8 mouse cellular contexts compared by ENCODE assay signal in the genomic region with DNA sequence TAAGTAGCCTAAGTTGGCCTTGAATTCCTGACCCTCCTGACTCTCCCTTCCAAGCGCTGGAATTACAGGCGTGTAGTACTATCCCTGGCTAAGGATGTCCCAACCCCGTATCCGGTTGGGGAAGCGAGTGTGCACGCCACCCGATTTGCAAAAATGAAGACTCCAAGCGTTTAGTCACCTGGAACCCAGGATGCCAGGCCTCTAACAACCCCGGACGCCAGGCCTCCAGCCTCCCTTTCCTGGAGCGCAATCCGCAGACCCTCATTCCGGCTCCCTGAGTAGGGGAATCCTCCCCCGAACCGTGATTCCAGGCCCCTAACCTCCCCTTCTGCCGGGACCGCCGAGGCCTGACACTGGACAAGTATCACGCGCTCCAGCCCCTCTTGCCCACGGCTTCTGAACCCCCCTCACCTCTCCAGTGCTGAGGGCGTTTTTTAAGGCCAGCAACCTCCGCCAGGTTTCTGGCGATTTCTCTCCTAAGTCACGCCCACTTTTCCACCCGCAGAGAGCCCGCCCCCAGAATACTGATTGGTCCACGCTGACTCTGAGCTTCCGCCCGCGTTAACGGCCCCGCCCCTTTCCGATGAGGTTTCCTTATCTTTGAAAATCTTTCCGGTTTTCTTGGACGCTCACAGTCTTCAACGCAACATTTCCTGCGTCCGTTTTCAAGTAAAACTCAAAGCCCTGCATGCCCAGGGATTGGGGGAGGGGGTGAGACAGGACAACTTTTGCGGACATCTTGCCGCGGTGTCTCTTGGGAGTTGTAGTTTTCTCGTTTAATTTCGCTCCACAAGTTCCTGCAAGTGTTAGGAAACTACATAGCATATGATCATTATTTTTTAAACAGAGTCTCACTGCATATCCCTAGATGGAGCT. TPM values are rescaled to one million over a fixed set of nuclear protein-coding genes. Genes with fewer than 3 reads are reported as not detected.
DNase-seq lines count a peak whose midpoint lies in the region; ATAC-seq lines count a peak whose summit lies in the region.

Gene Nucb1 (minus strand): TSS at position 495 of the 876 bp plus-strand sequence.

- under 1% methylated on average over 44 of the region's 44 CpGs for WGBS in heart, embryonic 13.5 days
- WGBS in liver, embryonic 12.5 days (ENCODE audit: insufficient replicate concordance): under 1% methylated on average over 44 of the region's 44 CpGs
- WGBS in stomach, embryonic 15.5 days: under 1% methylated on average over 44 of the region's 44 CpGs

- peak within 1 kb of the TSS; percentile 96 for H3K4me2 ChIP-seq in heart, embryonic 13.5 days
- peak within 1 kb of the TSS; percentile 94 for H3K4me2 ChIP-seq in liver, embryonic 12.5 days
- peak within 1 kb of the TSS; percentile 98 for H3K4me2 ChIP-seq in stomach, embryonic 15.5 days

- DNase-seq in CD4-positive helper T cell, adult 2 months (ENCODE audit: low read depth, low spot score): peak; percentile 97
- peak; percentile 83 for DNase-seq in brain, embryonic 18.5 days (ENCODE audit: low read depth, low spot score)
- peak; percentile 96 for DNase-seq in kidney, postnatal 10 days
- peak; percentile 89 to 91 for DNase-seq in natural killer cell, adult 2 months (ENCODE audit: low spot score in 2 of 2)

- peaks cover 29% of the 10 kb centered on the region for H3K36me3 ChIP-seq in heart, embryonic 13.5 days
- H3K36me3 ChIP-seq in liver, embryonic 12.5 days: peaks cover 27% of the 10 kb centered on the region
- H3K36me3 ChIP-seq in stomach, embryonic 15.5 days: peaks cover 13% of the 10 kb centered on the region

- peak within 1 kb of the TSS; percentile 90 for H3K27ac ChIP-seq in heart, embryonic 13.5 days (replicated peaks)
- H3K27ac ChIP-seq in liver, embryonic 12.5 days: peak within 1 kb of the TSS; percentile 98
- peak within 1 kb of the TSS; percentile 96 for H3K27ac ChIP-seq in stomach, embryonic 15.5 days

- peak within 1 kb of the TSS; percentile 90 for H3K4me3 ChIP-seq in heart, embryonic 13.5 days
- peak within 1 kb of the TSS; percentile 83 for H3K4me3 ChIP-seq in liver, embryonic 12.5 days
- H3K4me3 ChIP-seq in stomach, embryonic 15.5 days (replicated peaks): peak within 1 kb of the TSS; percentile 85

- H3K4me1 ChIP-seq in heart, embryonic 13.5 days: peaks cover 19% of the 10 kb centered on the region
- peaks cover 49% of the 10 kb centered on the region for H3K4me1 ChIP-seq in liver, embryonic 12.5 days
- H3K4me1 ChIP-seq in stomach, embryonic 15.5 days: peaks cover 12% of the 10 kb centered on the region

- no peaks in the 10 kb centered on the region for H3K27me3 ChIP-seq in heart, embryonic 13.5 days (replicated peaks)
- no peaks in the 10 kb centered on the region for H3K27me3 ChIP-seq in liver, embryonic 12.5 days (replicated peaks)
- H3K27me3 ChIP-seq in stomach, embryonic 15.5 days (replicated peaks): no peaks in the 10 kb centered on the region

- H3K9me3 ChIP-seq in heart, embryonic 13.5 days: no peaks in the 10 kb centered on the region
- H3K9me3 ChIP-seq in liver, embryonic 12.5 days (replicated peaks): no peaks in the 10 kb centered on the region
- no peaks in the 10 kb centered on the region for H3K9me3 ChIP-seq in stomach, embryonic 15.5 days

- ATAC-seq in erythroid progenitor cell, adult 5-6 weeks (replicated peaks; ENCODE audit: low FRiP score, poor library complexity, severe bottlenecking): peak; percentile 80
- ATAC-seq in heart, embryonic 13.5 days (ENCODE audit: extremely low read depth, insufficient number of reproducible peaks, low FRiP score, low TSS enrichment): peak; percentile 76
- ATAC-seq in liver, embryonic 12.5 days: peak; percentile 72
- ATAC-seq in stomach, embryonic 15.5 days (ENCODE audit: insufficient read depth, low FRiP score, low read depth): peak; percentile 86

- peak within 1 kb of the TSS; percentile 95 for H3K9ac ChIP-seq in heart, embryonic 13.5 days
- H3K9ac ChIP-seq in liver, embryonic 12.5 days: peak within 1 kb of the TSS; percentile 88
- peak within 1 kb of the TSS; percentile 91 for H3K9ac ChIP-seq in stomach, embryonic 15.5 days

RNA-seq across cellular contexts. Expression of gene Nucb1, which starts in this region (rescaled TPM):
- 164 and 168 TPM in 2 replicates for total RNA-seq in erythroid progenitor cell, adult 5-6 weeks (2015; ENCODE audit: low replicate concordance)
- total RNA-seq in erythroid progenitor cell, adult 5-6 weeks (2017; ENCODE audit: low replicate concordance): 789 and 905 TPM in 2 replicates
- polyA plus RNA-seq in heart, embryonic 13.5 days (2015; fragmentation: Nextera tagmentation; extraction: Ambion mirVana): 175 and 177 TPM in 2 replicates
- 140 and 146 TPM in 2 replicates for polyA plus RNA-seq in liver, embryonic 12.5 days (2016; fragmentation: Nextera tagmentation; extraction: Ambion mirVana)
- 214 and 230 TPM in 2 replicates for polyA plus RNA-seq in stomach, embryonic 15.5 days (2015; fragmentation: Nextera tagmentation; extraction: Ambion mirVana)

Comparison
In these comparisons a context has a peak if more than half of its experiments do, and no peak if none do; other contexts are left out.
1. Peak in every context shown above with its lines: DNase-seq, ATAC-seq, H3K4me3 ChIP-seq and H3K27ac ChIP-seq.